Mouse (Mus musculus): ENCODE measurements around the gene Csnk1d.

DNA sequence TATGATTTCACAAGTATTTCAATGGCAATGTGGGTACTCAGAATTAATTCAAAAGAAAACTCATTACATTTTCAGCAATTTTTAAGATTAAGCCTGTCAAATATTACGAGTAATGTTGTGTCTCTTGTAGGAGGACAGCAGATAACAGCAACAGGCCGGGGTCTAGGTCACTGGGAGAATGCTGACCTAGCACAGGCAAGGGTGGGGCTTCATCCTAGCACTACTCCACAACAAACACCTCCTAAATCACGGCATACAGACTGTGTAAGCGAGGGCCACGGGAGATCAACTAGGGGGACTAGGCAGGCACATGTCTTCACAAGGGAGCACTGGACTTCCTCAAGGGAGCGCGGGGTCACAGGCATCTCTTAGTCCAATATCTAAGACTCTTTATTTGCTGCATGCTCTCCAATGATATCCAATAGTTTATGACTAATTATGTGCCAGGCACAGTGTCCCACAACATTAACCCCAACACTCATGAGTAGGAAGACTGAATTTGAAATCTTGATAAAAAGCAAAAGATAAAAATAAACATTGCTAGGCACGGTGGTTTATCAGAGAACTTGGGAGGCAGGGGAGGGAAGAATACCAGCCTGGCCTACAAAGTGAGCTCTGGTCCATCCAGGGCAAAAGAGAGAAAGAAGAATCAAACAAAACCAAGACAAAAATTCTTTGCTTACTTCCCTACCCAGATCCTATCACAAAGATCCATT, 11.3 kb downstream of the Csnk1d start:
- TF ChIP-seq HCFC1 (IDR thresholded peaks at IDR 0.05; ENCODE audit: borderline replicate concordance, insufficient read depth, low read length) (no peak), ZNF384 (IDR thresholded peaks at IDR 0.05; ENCODE audit: low read depth, low read length) (no peak), CHD2 (IDR thresholded peaks at IDR 0.05; ENCODE audit: low read depth, low read length) (no peak), MAFK (IDR thresholded peaks at IDR 0.05; ENCODE audit: insufficient read depth, low read depth, low read length) (no peak)
